Mouse (Mus musculus) midbrain, embryonic 14.5 days (tissue): Measurements from ENCODE around the gene Nsun3. TPM values are rescaled to one million over a fixed set of nuclear protein-coding genes. Genes with fewer than 3 reads are reported as not detected.
"Not testable (repeated sequence)": the region's sequence is repeated elsewhere in the genome, so short reads cannot be mapped to it uniquely, and the experiment has no call there.

Experiments used
- ATAC-seq: fragments of 200-750 bp; cut with Nextera tagmentation; 2 replicates; pipeline ENCODE4 v1.8.0; 2017; ENCODE audit warnings: moderate number of reproducible peaks, moderate library complexity; ENCODE audit not compliant: low FRiP score, low TSS enrichment
- DNase-seq: peaks from one replicate; pipeline ENCODE4 v3.0.0-alpha.2; 2015
- H3K27ac ChIP-seq: fragments of 300-500 bp; sonication (generic); replicated peaks from 2 replicates; pipeline ENCODE4 v1.5.1; 2014; ENCODE audit warnings: mild to moderate bottlenecking, low read depth, low read length, moderate library complexity
- H3K27me3 ChIP-seq: fragments of 300-500 bp; sonication (generic); 2 replicates; pipeline ENCODE4 v1.6.1; 2014; ENCODE audit warnings: low read length, control low read depth, mixed read lengths; ENCODE audit not compliant: control insufficient read depth, insufficient read depth
- H3K36me3 ChIP-seq: fragments of 300-500 bp; sonication (generic); 2 replicates; pipeline ENCODE4 v1.6.1; 2014; ENCODE audit warnings: low read length, control low read depth; ENCODE audit not compliant: control insufficient read depth, insufficient read depth
- H3K4me1 ChIP-seq: fragments of 300-500 bp; sonication (generic); 2 replicates; pipeline ENCODE4 v1.6.1; 2014; ENCODE audit warnings: mild to moderate bottlenecking, antibody characterized with exemption, low read length, control low read depth; ENCODE audit not compliant: control insufficient read depth, insufficient read depth
- H3K4me2 ChIP-seq: fragments of 300-500 bp; sonication (generic); 2 replicates; pipeline ENCODE4 v1.6.1; 2014; ENCODE audit warnings: mild to moderate bottlenecking, low read length, moderate library complexity
- H3K4me3 ChIP-seq: fragments of 300-500 bp; sonication (generic); replicated peaks from 2 replicates; pipeline ENCODE4 v1.5.1; 2014; ENCODE audit warnings: low read depth, low read length
- H3K9ac ChIP-seq: fragments of 300-500 bp; sonication (generic); replicated peaks from 2 replicates; pipeline ENCODE4 v1.6.1; 2014; ENCODE audit warnings: mild to moderate bottlenecking, low read length, moderate library complexity
- H3K9me3 ChIP-seq: fragments of 300-500 bp; sonication (generic); 2 replicates; pipeline ENCODE4 v1.6.1; 2016; ENCODE audit warnings: low read length, control low read depth, mixed read lengths; ENCODE audit not compliant: control insufficient read depth
- WGBS: fragments of 180-500 bp; shearing (Covaris S2); extraction: QIAGEN DNeasy Blood & Tissue Kit; methylation state at CpG from one replicate; pipeline ENCODE4 v1.1.7; 2014; 5-methylcytosine and 5-hydroxymethylcytosine counted together
- microRNA-seq: library from miRNA; unstranded; fragments of <30 nt; microRNA quantifications from one replicate; pipeline ENCODE4, GENCODE M21; 2016
- polyA plus RNA-seq: library from polyadenylated mRNA; unstranded; fragments of >200 nt; fragmentation: Nextera tagmentation; extraction: Ambion mirVana; gene quantifications from 2 replicates; pipeline ENCODE4 v1.2.1, GENCODE M21; 2014

The Nsun3 gene
- polyA plus RNA-seq, 1 experiment from 2014 or later, result 12.2 TPM

GRCm38 (mm10) chr16:62729846-62730245 lies 56.8 kb downstream of the Nsun3 start:
- Histone ChIP-seq H3K27me3 (no peaks in the 10 kb centered on the region), H3K27ac (no peak overlapping the region), H3K4me1 (no peaks in the 10 kb centered on the region), H3K4me2 (no peak overlapping the region), H3K36me3 (0 out of 2 replicates have a peak, but pooled peaks cover 5% of the 10 kb centered on the region), H3K4me3 (no peak overlapping the region), H3K9me3 (no peaks in the 10 kb centered on the region), H3K9ac (no peak overlapping the region)
- no peak for ATAC-seq
- peak; percentile 5 for DNase-seq
- WGBS, result 64% methylated on average over 3 of the region's 3 CpGs

- H3K9ac ChIP-seq, H3K4me1 ChIP-seq, H3K36me3 ChIP-seq, H3K4me2 ChIP-seq, H3K4me3 ChIP-seq, H3K27me3 ChIP-seq, DNase-seq, H3K27ac ChIP-seq, H3K9me3 ChIP-seq, ATAC-seq: not testable (repeated sequence)
- WGBS, result 87% methylated on average over 9 of the region's 11 CpGs
These were observed 68.4 kb downstream of the Nsun3 start for GRCm38 (mm10) chr16:62718255-62718654.

- Histone ChIP-seq H3K4me1 (no peaks in the 10 kb centered on the region), H3K9me3 (no peaks in the 10 kb centered on the region), H3K27ac (no peak overlapping the region), H3K36me3 (no peaks in the 10 kb centered on the region), H3K4me2 (no peak overlapping the region), H3K27me3 (no peaks in the 10 kb centered on the region), H3K9ac (no peak overlapping the region), H3K4me3 (no peak overlapping the region)
- no peak for DNase-seq
- no peak for ATAC-seq
- WGBS, result 88% methylated on average over 8 of the region's 8 CpGs
These were observed 96.2 kb downstream of the Nsun3 start for GRCm38 (mm10) chr16:62690436-62690835.

- DNase-seq (no peak), ATAC-seq (no peak)
- Histone ChIP-seq H3K4me3 (no peak overlapping the region), H3K27ac (no peak overlapping the region), H3K27me3 (no peaks in the 10 kb centered on the region), H3K4me2 (no peak overlapping the region), H3K36me3 (no peaks in the 10 kb centered on the region), H3K9me3 (no peaks in the 10 kb centered on the region), H3K9ac (no peak overlapping the region), H3K4me1 (no peaks in the 10 kb centered on the region)
- 64% methylated on average over 2 of the region's 2 CpGs for WGBS
These were observed 100.5 kb downstream of the Nsun3 start for GRCm38 (mm10) chr16:62686073-62686472.

- Histone ChIP-seq H3K27ac (no peak overlapping the region), H3K4me3 (no peak overlapping the region), H3K4me2 (no peak overlapping the region), H3K36me3 (no peaks in the 10 kb centered on the region), H3K4me1 (no peaks in the 10 kb centered on the region), H3K9ac (no peak overlapping the region), H3K27me3 (no peaks in the 10 kb centered on the region), H3K9me3 (no peaks in the 10 kb centered on the region)
- no peak for ATAC-seq
- 81% methylated on average over 4 of the region's 4 CpGs for WGBS
- no peak for DNase-seq
These were observed 101.1 kb downstream of the Nsun3 start for GRCm38 (mm10) chr16:62685494-62685893.

Small RNA genes within 50 kb of the gene (microRNA-seq; reads per million reads assigned to microRNA genes)
- gene Gm25986, result not detected

Other genes with a start within 250 kb of the Nsun3 start
- gene Stx19, start 27.9 kb upstream of the Nsun3 start, polyA plus RNA-seq, result 0.20 and 0.39 TPM in 2 replicates
- 10.8 and 13.4 TPM in 2 replicates for gene Arl13b, start 60.2 kb upstream of the Nsun3 start, polyA plus RNA-seq
- 5.6 and 11.2 TPM in 2 replicates for gene Pros1, start 67.5 kb upstream of the Nsun3 start, polyA plus RNA-seq